Mouse (Mus musculus): Measurements from ENCODE around the gene Orm3. TPM values are rescaled to one million over a fixed set of nuclear protein-coding genes. Genes with fewer than 3 reads are reported as not detected.

The Orm3 gene
- total RNA-seq, 1 experiment from 2014 or later, result not detected

DNA sequence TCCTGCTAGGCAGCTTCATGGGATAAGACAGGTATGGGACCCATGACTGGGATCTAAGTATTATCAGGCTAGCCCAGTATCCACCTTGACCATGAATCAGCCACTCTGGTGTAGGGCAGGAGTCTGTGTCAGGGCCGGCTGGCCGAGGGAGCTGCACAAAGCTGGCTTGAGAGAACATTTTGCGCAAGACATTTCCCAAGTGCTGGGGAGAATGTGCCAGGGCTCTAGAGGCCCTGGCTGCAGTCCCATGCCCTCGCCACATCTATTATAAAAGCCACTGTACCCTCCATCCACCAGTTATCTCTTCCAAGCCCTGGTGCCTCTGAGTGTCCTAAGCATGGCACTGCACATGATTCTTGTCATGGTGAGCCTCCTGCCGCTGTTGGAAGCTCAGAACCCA is 6.2 kb downstream of the Orm3 start, which contains the start of gene Orm2:
Gene Orm2, plus strand, starts transcription at position 300 of the 400 bp plus-strand sequence.
- ATAC-seq (replicated peaks; ENCODE audit: low read depth, poor library complexity, severe bottlenecking), result no peak

- peak; percentile 78 for ATAC-seq (replicated peaks; ENCODE audit: low read depth, poor library complexity, severe bottlenecking)
Observed at GRCm38 (mm10) chr4:63368577-63368976, 12.6 kb downstream of the Orm3 start.

DNA sequence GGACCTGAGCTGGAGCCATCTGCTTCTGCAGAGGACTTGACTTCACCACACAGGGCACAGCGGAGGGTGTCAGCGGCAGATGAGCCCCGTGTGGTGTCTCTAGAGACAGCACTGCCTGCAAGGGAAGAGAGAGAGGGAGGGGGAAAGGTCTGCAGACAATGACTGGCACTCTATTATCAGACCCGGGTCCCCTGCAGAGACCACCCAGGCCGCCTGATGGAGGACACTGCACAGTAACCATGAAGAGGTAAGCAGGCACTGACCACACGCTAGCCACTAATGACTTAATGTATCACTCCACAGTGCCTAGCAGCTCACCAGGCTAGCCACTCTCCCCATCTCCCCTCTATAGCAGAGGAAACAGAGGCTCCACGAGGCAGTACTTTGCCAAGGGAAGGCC is 14.9 kb downstream of the Orm3 start:
- no peak for ATAC-seq (replicated peaks; ENCODE audit: low read depth, poor library complexity, severe bottlenecking)

DNA sequence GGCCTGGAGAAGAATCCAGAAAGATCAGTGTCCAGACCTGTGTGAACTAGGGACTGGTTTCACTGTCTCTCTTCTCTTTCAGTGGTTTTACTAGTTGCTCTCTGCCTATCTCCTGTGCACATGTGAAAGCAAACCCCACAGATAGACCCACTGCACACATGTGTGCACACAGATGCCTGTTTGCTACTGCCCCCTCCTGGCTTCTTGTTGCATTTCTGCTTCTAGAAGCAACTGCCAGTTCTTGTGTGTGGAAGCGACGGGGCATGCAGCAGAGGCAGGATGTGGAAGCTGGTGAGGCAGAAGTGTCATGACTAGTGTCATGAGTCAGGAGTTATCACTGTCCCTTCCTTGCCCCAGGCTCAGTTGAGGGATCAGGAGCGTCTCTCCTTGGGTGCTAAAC is 15.9 kb downstream of the Orm3 start:
- peak; percentile 53 for ATAC-seq (replicated peaks; ENCODE audit: low read depth, poor library complexity, severe bottlenecking)

DNA sequence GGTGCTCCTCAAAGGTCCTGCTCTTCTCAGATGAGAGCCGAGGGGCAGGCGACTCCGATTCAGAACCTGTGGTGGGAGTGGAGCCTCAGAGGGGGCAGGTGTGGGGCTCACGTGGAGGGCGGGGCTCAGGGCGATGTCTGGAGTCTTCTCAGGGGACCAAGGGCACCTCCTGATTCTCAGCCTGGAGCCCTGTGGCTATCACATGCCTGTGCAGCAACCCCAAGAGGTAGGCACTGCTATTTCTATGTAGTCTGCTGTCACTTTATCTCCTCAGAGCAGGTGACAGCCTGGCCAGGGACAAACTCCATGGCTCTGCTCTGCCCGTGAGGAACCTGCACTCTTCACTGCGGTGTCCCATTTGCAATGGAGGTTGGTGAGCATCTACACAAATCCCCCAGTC is 17.4 kb downstream of the Orm3 start:
- ATAC-seq (replicated peaks; ENCODE audit: low read depth, poor library complexity, severe bottlenecking), result no peak

DNA sequence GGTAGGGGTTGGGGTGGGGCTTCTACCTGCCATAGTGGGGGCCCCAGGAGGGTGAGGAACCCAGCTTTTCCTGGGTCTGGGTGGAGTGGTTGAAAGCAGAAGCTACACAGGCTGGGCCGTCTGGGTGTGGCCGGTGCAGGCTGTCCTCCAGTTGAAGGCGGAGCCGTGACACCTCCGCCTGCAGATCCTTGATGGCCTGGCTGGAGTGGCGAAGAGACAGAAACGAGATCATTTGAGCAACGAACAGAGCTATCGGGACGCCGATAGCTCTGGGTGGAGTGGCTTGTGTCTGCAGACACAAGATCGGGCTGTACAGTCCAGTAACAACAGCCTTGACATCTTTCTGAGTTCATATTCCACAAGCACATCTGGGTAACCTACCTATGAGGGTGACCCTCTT is 18.4 kb downstream of the Orm3 start:
- ATAC-seq (replicated peaks; ENCODE audit: low read depth, poor library complexity, severe bottlenecking), result peak; percentile 59

DNA sequence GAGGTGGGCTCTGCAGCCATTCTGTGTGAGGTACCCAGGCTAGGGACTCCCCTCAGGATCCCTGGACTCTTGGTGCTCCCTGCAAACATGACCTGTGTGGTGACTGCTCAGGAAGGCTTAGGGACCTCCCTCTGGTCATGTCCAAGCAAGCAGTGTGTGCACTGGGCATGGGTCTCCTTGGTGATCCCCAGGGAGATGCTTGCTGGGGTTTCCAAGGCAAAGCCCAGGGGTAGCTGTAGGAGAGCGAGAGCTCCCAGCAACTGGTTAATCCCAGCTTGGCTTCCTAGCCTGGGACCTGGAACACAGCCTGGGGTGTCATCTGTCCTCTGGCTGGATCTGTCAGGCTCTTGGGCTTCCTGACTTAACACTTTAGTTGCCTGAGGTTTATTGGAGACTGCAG is 19.4 kb downstream of the Orm3 start:
- ATAC-seq (replicated peaks; ENCODE audit: low read depth, poor library complexity, severe bottlenecking), result no peak

GRCm38 (mm10) chr4:63377483-63377882 is 21.5 kb downstream of the Orm3 start:
- no peak for ATAC-seq (replicated peaks; ENCODE audit: low read depth, poor library complexity, severe bottlenecking)

GRCm38 (mm10) chr4:63382676-63383369 is 26.9 kb downstream of the Orm3 start:
- no peak for ATAC-seq (replicated peaks; ENCODE audit: low read depth, poor library complexity, severe bottlenecking)

DNA sequence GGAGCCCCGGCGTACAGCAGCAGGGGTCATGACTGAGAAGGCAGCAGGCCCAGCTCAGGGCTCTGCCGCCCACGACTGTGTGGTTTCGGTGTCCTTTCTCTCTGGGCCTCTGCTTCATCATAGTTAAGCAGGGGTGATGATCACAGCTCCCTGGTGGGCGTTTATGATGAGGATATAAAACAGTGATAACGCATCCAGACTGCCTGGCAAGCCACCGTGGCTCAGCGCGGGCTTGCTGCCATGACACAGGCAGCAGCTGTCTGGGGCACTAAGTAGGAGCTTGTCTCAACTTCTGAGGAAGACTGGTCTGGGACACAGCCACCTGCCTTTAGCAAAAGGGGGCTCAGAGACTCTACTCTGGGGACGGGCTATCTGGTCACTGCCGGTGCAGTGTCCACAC is 27.5 kb downstream of the Orm3 start:
- ATAC-seq (replicated peaks; ENCODE audit: low read depth, poor library complexity, severe bottlenecking), result peak; percentile 24; the same call in 1 of the 2 replicates

DNA sequence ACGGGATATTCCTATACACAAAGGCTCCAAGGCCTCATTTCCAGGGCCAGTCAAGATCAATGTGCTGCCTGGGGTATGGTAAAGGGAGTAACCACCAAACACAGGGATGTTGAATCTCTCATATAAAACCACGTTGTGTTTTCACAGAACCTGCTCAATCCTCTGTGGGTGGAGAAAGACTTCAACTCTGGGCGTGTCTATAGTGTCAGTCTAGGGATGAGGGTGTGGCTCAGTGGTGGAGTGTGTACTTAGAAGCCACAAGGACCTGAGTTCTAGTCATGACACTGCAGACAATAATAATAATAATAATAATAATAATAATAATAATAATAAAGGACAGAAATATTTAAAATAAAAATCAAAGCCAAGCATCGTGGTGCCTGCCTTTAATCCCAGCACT is 28.3 kb downstream of the Orm3 start:
- no peak for ATAC-seq (replicated peaks; ENCODE audit: low read depth, poor library complexity, severe bottlenecking)

- ATAC-seq (replicated peaks; ENCODE audit: low read depth, poor library complexity, severe bottlenecking), result no peak
Observed at GRCm38 (mm10) chr4:63385253-63385652, 29.3 kb downstream of the Orm3 start.

DNA sequence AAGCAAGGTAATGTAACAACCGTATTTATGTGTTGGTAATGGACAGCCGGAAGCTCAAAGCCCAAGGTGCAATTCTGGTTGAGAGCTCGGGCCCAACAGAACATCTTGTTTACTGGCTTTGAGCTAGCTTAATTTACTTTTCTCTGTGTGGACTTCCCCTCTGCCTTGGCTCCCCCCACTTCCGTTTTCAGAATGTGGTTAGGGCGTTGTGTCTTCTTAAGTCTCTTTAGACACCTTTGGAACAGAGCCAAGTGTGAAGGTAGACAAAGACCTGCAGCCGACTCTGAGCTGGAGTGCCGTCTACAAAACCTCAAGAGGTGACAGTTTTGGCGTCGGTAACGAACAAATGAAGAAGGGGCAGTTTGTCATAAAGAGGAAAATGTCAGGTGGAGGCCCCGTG is 29.8 kb downstream of the Orm3 start:
- ATAC-seq (replicated peaks; ENCODE audit: low read depth, poor library complexity, severe bottlenecking), result peak; percentile 52

DNA sequence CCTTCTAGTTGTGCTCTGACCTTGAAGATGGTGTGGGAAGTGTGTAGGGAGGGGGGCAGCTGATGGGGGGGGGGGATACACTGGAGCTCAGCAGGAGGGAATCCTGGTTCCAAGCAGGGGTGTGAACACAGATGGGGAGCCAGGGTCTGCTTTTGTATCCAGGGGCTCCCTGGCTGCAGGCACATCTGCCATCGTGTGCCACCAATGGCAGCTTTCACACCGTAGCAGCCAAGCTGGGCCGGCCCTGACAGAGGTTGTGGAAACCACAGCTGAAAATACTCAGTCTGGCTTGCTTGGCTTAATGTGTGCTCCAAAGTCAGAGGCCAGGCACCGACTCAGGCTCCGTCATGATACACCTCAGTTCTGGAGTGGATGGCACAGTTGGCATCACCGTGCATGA is 32.1 kb downstream of the Orm3 start:
- ATAC-seq (replicated peaks; ENCODE audit: low read depth, poor library complexity, severe bottlenecking), result no peak

DNA sequence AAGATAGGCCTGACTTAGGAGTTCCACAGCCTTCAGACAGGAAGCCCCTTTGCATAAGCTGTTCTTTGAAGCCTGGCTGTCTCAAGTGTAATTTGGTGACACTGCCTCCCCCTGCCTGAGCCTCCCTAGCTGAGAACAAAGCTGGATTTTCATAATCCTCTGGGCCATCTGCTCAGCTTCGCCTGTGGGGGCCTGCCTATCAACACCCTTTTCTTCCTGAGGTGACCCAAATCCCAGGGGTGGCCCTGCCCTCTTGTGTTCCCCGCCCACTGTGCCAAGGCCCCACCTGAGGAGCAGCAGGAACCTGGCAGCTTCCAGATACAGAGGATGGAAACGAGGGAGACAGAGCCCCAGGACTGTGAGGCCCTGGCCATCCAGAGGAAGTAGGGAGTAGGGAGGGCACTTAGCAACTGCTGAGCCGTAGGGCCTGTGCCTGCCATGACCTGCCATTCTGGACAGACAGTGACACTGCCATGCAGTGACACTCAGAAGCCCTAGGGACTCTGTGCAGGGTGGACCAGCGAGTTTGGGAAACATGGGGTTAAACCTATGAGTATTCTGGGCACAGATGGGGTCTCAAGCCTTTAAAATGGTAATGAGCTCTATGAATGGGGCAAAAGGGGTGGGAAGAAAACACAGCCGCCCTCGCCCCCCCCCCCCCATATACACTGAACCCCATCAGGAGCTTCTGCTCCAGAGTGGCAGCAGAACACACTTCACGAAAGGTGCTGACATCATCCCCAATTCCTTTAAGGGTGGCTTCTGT is 33.3 kb downstream of the Orm3 start:
- no peak for ATAC-seq (replicated peaks; ENCODE audit: low read depth, poor library complexity, severe bottlenecking)

DNA sequence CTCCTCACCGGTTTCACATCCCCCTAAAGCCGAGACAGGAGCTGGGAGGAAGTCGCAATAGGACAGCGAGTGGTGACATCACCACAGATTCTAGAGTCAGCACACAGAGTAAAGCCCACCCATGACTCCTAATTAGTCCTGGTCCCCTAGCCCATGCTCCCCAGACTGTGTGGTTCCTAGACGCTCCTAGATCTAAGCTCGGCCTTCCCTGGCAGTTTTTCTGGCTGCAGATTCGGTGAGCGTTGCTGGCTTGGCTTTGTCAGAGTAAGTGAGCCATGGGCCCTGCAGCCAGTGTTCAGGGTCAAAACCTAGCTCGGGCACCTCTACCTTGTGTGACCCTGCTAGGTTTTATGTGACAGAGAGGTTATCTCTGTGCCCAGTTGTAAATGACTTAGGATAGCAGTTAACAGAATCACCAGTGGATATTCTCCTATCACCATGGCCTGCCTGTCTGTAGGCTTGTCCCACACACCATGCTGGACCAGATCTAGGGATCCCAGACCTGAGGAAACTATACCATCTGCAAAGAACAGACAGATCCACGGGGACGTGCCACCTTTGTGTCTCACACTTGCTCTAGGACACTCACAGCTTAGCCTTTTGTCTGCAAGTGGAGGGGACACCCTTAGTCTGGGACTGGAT is 34.0 kb downstream of the Orm3 start:
- peak; percentile 59 for ATAC-seq (replicated peaks; ENCODE audit: low read depth, poor library complexity, severe bottlenecking)

GRCm38 (mm10) chr4:63391322-63391721 is 35.4 kb downstream of the Orm3 start:
- ATAC-seq (replicated peaks; ENCODE audit: low read depth, poor library complexity, severe bottlenecking), result peak; percentile 72

- no peak for ATAC-seq (replicated peaks; ENCODE audit: low read depth, poor library complexity, severe bottlenecking)
Observed at GRCm38 (mm10) chr4:63397981-63398537, 42.1 kb downstream of the Orm3 start.

- peak; percentile 64 for ATAC-seq (replicated peaks; ENCODE audit: low read depth, poor library complexity, severe bottlenecking)
Observed at GRCm38 (mm10) chr4:63398854-63399609, 43.1 kb downstream of the Orm3 start.

DNA sequence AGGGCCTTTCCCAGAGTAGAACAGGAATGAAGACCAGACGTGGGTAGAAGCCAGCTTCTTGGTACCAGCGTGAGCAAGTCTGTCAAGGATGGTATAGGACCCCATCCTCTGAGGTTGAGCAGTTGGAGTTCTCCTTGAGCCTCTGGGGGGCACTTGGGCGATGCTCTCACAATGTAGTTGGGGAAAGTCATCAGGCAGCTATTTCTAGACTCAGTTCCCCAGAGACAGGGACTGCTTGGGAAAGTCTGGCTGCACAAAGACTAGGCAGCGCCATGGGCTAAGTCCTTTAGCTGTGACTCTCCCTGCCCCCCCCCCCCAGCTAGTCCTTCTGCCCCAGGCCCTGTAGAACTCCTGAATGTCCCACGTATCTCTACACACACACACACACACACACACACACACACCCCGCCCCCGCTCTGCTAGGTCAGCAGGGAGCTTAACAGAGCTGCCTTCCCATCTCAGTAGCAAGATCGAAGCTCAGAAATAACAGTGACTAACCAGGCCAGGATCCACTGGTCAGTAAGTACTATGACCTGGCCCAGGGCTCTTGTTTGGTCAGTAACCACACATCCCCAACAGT is 43.8 kb downstream of the Orm3 start:
- no peak for ATAC-seq (replicated peaks; ENCODE audit: low read depth, poor library complexity, severe bottlenecking)
